Mouse (Mus musculus): ENCODE data around the gene Tmem97.

Gene Tmem97

GRCm38 (mm10) chr11:78566775-78567174, 16.2 kb upstream of the Tmem97 start:
- TF ChIP-seq POU5F1 (IDR thresholded peaks at IDR 0.05; ENCODE audit: borderline replicate concordance, low read length) (no peak), CTCF (conservative IDR thresholded peaks at IDR 0.05; ENCODE audit: low read length) (no peak), NANOG (IDR thresholded peaks at IDR 0.05; ENCODE audit: borderline replicate concordance, low read length) (no peak)
- Histone ChIP-seq H3K4me1 (replicated peaks; ENCODE audit: low read depth, low read length) (no peaks in the 10 kb centered on the region), H3K9me3 (ENCODE audit: low read length) (no peaks in the 10 kb centered on the region), H3K36me3 (ENCODE audit: insufficient read depth, low read length) (peaks cover 44% of the 10 kb centered on the region), H3K27me3 (ENCODE audit: insufficient read depth, low read length) (no peaks in the 10 kb centered on the region), H3K4me3 (replicated peaks; ENCODE audit: low read length) (no peak overlapping the region)

DNA sequence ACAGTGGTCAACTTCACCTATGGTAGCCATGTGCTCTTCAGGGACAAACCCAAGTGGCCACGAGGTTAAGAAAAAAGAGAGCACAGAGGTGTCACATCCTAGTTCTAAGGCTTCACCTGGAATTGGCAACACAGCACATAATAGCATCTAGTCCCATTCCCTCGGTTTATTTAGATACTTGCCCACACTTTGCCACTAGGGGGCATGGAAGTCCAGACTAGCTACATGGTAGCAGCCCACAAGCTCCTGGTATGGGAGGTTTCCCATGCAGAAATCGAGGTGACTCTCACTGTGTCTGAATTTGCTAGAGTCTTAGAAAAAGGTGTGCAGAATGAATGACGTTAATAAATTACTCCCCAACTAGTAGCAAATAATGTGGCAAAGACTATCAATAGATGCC, 9.9 kb upstream of the Tmem97 start:
- H3K4me3 ChIP-seq (replicated peaks; ENCODE audit: low read length) = no peak overlapping the region
- H3K4me1 ChIP-seq (replicated peaks; ENCODE audit: low read depth, low read length) = peaks cover 17% of the 10 kb centered on the region; the same call in 1 of the 2 replicates
- H3K9me3 ChIP-seq (ENCODE audit: low read length) = no peaks in the 10 kb centered on the region
- H3K36me3 ChIP-seq (ENCODE audit: insufficient read depth, low read length) = 0 out of 2 replicates have a peak, but pooled peaks cover under 1% of the 10 kb centered on the region
- TF ChIP-seq CTCF (conservative IDR thresholded peaks at IDR 0.05; ENCODE audit: low read length) (peak; percentile 76), POU5F1 (IDR thresholded peaks at IDR 0.05; ENCODE audit: borderline replicate concordance, low read length) (no peak)
- H3K27me3 ChIP-seq (ENCODE audit: insufficient read depth, low read length) = no peaks in the 10 kb centered on the region

- Histone ChIP-seq H3K4me1 (replicated peaks; ENCODE audit: low read depth, low read length) (peaks cover 17% of the 10 kb centered on the region; the same call in 1 of the 2 replicates), H3K27me3 (ENCODE audit: insufficient read depth, low read length) (no peaks in the 10 kb centered on the region), H3K4me3 (replicated peaks; ENCODE audit: low read length) (no peak overlapping the region), H3K9me3 (ENCODE audit: low read length) (peaks cover 9% of the 10 kb centered on the region), H3K36me3 (ENCODE audit: insufficient read depth, low read length) (no peaks in the 10 kb centered on the region)
- TF ChIP-seq POU5F1 (IDR thresholded peaks at IDR 0.05; ENCODE audit: borderline replicate concordance, low read length) (no peak), CTCF (conservative IDR thresholded peaks at IDR 0.05; ENCODE audit: low read length) (peak; percentile 76)
Measured at GRCm38 (mm10) chr11:78557241-78557640, 6.7 kb upstream of the Tmem97 start.

GRCm38 (mm10) chr11:78556070-78556469, 5.5 kb upstream of the Tmem97 start:
- Histone ChIP-seq H3K36me3 (ENCODE audit: insufficient read depth, low read length) (no peaks in the 10 kb centered on the region), H3K4me1 (replicated peaks; ENCODE audit: low read depth, low read length) (peaks cover 22% of the 10 kb centered on the region), H3K27me3 (ENCODE audit: insufficient read depth, low read length) (no peaks in the 10 kb centered on the region), H3K9me3 (ENCODE audit: low read length) (peaks cover 9% of the 10 kb centered on the region), H3K4me3 (replicated peaks; ENCODE audit: low read length) (no peak overlapping the region)
- TF ChIP-seq NANOG (IDR thresholded peaks at IDR 0.05; ENCODE audit: borderline replicate concordance, low read length) (no peak), POU5F1 (IDR thresholded peaks at IDR 0.05; ENCODE audit: borderline replicate concordance, low read length) (no peak)

GRCm38 (mm10) chr11:78555623-78556022, 5.0 kb upstream of the Tmem97 start:
- Histone ChIP-seq H3K4me1 (replicated peaks; ENCODE audit: low read depth, low read length) (peaks cover 23% of the 10 kb centered on the region), H3K27me3 (ENCODE audit: insufficient read depth, low read length) (no peaks in the 10 kb centered on the region), H3K9me3 (ENCODE audit: low read length) (peaks cover 9% of the 10 kb centered on the region), H3K4me3 (replicated peaks; ENCODE audit: low read length) (no peak overlapping the region), H3K36me3 (ENCODE audit: insufficient read depth, low read length) (no peaks in the 10 kb centered on the region)
- TF ChIP-seq NANOG (IDR thresholded peaks at IDR 0.05; ENCODE audit: borderline replicate concordance, low read length) (no peak), CTCF (conservative IDR thresholded peaks at IDR 0.05; ENCODE audit: low read length) (no peak), POU5F1 (IDR thresholded peaks at IDR 0.05; ENCODE audit: borderline replicate concordance, low read length) (no peak)

GRCm38 (mm10) chr11:78551059-78551398, 452 bp upstream of the Tmem97 start:
- TF ChIP-seq NANOG (IDR thresholded peaks at IDR 0.05; ENCODE audit: borderline replicate concordance, low read length) = no peak
- no peak for TF ChIP-seq POU5F1 (IDR thresholded peaks at IDR 0.05; ENCODE audit: borderline replicate concordance, low read length)
- H3K27me3 ChIP-seq (ENCODE audit: insufficient read depth, low read length) = no peaks in the 10 kb centered on the region

GRCm38 (mm10) chr11:78549491-78549987, 1.0 kb downstream of the Tmem97 start:
- Histone ChIP-seq H3K4me3 (replicated peaks; ENCODE audit: low read length) (peak overlapping the region; percentile 93), H3K27me3 (ENCODE audit: insufficient read depth, low read length) (no peaks in the 10 kb centered on the region), H3K9me3 (ENCODE audit: low read length) (peaks cover 9% of the 10 kb centered on the region), H3K36me3 (ENCODE audit: insufficient read depth, low read length) (peaks cover 42% of the 10 kb centered on the region), H3K4me1 (replicated peaks; ENCODE audit: low read depth, low read length) (peaks cover 56% of the 10 kb centered on the region)
- no peak for TF ChIP-seq CTCF (conservative IDR thresholded peaks at IDR 0.05; ENCODE audit: low read length)
- TF ChIP-seq POU5F1 (IDR thresholded peaks at IDR 0.05; ENCODE audit: borderline replicate concordance, low read length) = no peak
- TF ChIP-seq NANOG (IDR thresholded peaks at IDR 0.05; ENCODE audit: borderline replicate concordance, low read length) = no peak

More at GRCm38 (mm10) chr11:78551059-78551398, 452 bp upstream of the Tmem97 start:
- peaks cover 9% of the 10 kb centered on the region for H3K9me3 ChIP-seq (ENCODE audit: low read length)
- H3K4me1 ChIP-seq (replicated peaks; ENCODE audit: low read depth, low read length) = peaks cover 41% of the 10 kb centered on the region
- H3K36me3 ChIP-seq (ENCODE audit: insufficient read depth, low read length) = peaks cover 27% of the 10 kb centered on the region
- H3K4me3 ChIP-seq (replicated peaks; ENCODE audit: low read length) = peak overlapping the region; percentile 93

DNA sequence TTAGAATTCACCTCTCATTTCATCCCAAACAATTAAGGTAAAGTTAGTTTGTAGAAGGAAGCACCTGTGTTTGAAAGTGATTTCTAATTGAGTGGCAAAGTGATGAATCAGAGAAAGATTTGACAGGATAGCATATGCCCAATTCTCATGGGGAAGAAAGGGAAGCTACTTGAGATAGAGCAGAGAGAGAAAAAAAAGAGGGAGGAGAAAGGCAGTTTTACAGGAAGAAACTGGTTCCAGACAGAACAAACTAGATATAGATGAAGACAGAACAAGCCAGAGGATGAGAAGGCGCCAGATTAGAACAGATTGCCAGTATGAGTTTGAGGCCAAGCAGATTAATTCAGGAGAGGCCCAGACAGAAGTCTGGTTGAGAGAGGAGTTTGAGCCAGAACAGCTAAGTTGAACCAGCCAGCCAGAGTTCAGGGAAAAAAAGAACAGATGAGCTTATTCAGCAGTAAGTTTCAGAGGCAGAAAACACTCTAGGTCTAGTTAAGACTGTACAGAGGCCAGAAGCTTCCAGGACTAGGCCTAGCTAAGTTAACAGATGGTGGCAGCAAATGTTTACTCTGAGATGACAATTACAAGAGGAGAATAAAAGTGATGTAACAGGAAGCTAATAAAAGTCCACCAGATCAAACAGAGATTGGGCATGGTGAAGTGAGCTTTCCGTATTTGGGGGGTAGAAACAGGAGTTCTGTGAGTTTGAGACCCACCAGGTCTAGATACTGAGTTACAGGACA, 2.7 kb downstream of the Tmem97 start:
- peaks cover 72% of the 10 kb centered on the region for H3K4me1 ChIP-seq (replicated peaks; ENCODE audit: low read depth, low read length)
- peaks cover 56% of the 10 kb centered on the region for H3K36me3 ChIP-seq (ENCODE audit: insufficient read depth, low read length)
- H3K27me3 ChIP-seq (ENCODE audit: insufficient read depth, low read length) = no peaks in the 10 kb centered on the region
- peaks cover under 1% of the 10 kb centered on the region; the same call in 1 of the 2 replicates for H3K9me3 ChIP-seq (ENCODE audit: low read length)
- TF ChIP-seq NANOG (IDR thresholded peaks at IDR 0.05; ENCODE audit: borderline replicate concordance, low read length) (no peak), CTCF (conservative IDR thresholded peaks at IDR 0.05; ENCODE audit: low read length) (no peak), POU5F1 (IDR thresholded peaks at IDR 0.05; ENCODE audit: borderline replicate concordance, low read length) (no peak)
- 0 out of 2 replicates have a peak overlapping the region, but pooled peaks have one; percentile 10 for H3K4me3 ChIP-seq (replicated peaks; ENCODE audit: low read length)

GRCm38 (mm10) chr11:78545181-78545580, 5.4 kb downstream of the Tmem97 start:
- Histone ChIP-seq H3K36me3 (ENCODE audit: insufficient read depth, low read length) (peaks cover 83% of the 10 kb centered on the region), H3K4me1 (replicated peaks; ENCODE audit: low read depth, low read length) (peaks cover 70% of the 10 kb centered on the region), H3K9me3 (ENCODE audit: low read length) (no peaks in the 10 kb centered on the region), H3K4me3 (replicated peaks; ENCODE audit: low read length) (no peak overlapping the region; the same call in 1 of the 2 replicates), H3K27me3 (ENCODE audit: insufficient read depth, low read length) (no peaks in the 10 kb centered on the region)
- TF ChIP-seq POU5F1 (IDR thresholded peaks at IDR 0.05; ENCODE audit: borderline replicate concordance, low read length) (no peak), CTCF (conservative IDR thresholded peaks at IDR 0.05; ENCODE audit: low read length) (no peak), NANOG (IDR thresholded peaks at IDR 0.05; ENCODE audit: borderline replicate concordance, low read length) (no peak)

All from E14TG2a.4 (cell line).